Mouse (Mus musculus) liver, postnatal 0 days (tissue): Measurements from ENCODE around the gene Phldb1. TPM values are rescaled to one million over a fixed set of nuclear protein-coding genes. Genes with fewer than 3 reads are reported as not detected.

ENCODE experiments used
- ATAC-seq: fragments of 200-750 bp; cut with Nextera tagmentation; 2 replicates; pipeline ENCODE4 v1.8.0; 2017; ENCODE audit warnings: mild to moderate bottlenecking, moderate library complexity
- DNase-seq: peaks from one replicate; pipeline ENCODE4 v3.0.0-alpha.2; 2016
- H3K27ac ChIP-seq: fragments of 300-500 bp; sonication (generic); 2 replicates; pipeline ENCODE4 v1.5.1; 2014; ENCODE audit warnings: antibody characterized with exemption, moderate library complexity, mild to moderate bottlenecking, low read depth
- H3K27me3 ChIP-seq: fragments of 300-500 bp; sonication (generic); 2 replicates; pipeline ENCODE4 v1.6.1; 2014; ENCODE audit warnings: low read length, control low read depth, mixed read lengths; ENCODE audit not compliant: insufficient read depth
- H3K36me3 ChIP-seq: fragments of 300-500 bp; sonication (generic); replicated peaks from 2 replicates; pipeline ENCODE4 v1.6.1; 2014; ENCODE audit warnings: mild to moderate bottlenecking, control low read depth, low read length, moderate library complexity, mixed read lengths; ENCODE audit not compliant: insufficient read depth
- H3K4me1 ChIP-seq: fragments of 300-500 bp; sonication (generic); 2 replicates; pipeline ENCODE4 v1.6.1; 2014; ENCODE audit warnings: antibody characterized with exemption, mild to moderate bottlenecking, control low read depth; ENCODE audit not compliant: insufficient read depth
- H3K4me2 ChIP-seq: fragments of 300-500 bp; sonication (generic); 2 replicates; pipeline ENCODE4 v1.6.1; 2014; ENCODE audit warnings: low read depth, mild to moderate bottlenecking, low read length, moderate library complexity, mixed read lengths
- H3K4me3 ChIP-seq: fragments of 300-500 bp; sonication (generic); 2 replicates; pipeline ENCODE4 v1.5.1; 2014; ENCODE audit warnings: low read depth, low read length
- H3K9ac ChIP-seq: fragments of 300-500 bp; sonication (generic); replicated peaks from 2 replicates; pipeline ENCODE4 v1.6.1; 2014; ENCODE audit warnings: mild to moderate bottlenecking, moderate library complexity
- H3K9me3 ChIP-seq: fragments of 300-500 bp; sonication (generic); 2 replicates; pipeline ENCODE4 v1.6.1; 2016; ENCODE audit warnings: mild to moderate bottlenecking, control low read depth, low read length, mixed read lengths
- CTCF ChIP-seq: sonication (generic); IDR thresholded peaks from 2 replicates; pipeline ENCODE4 v1.5.1; 2016; ENCODE audit warnings: antibody characterized with exemption, low read depth
- EP300 ChIP-seq: IDR thresholded peaks from 2 replicates; pipeline ENCODE4 v1.6.1; 2016; ENCODE audit warnings: antibody characterized with exemption, low read depth, mild to moderate bottlenecking
- WGBS: fragments of 180-500 bp; shearing (Covaris S2); extraction: QIAGEN DNeasy Blood & Tissue Kit; methylation state at CpG from one replicate; pipeline ENCODE4 v1.1.7; 2014; ENCODE audit not compliant: insufficient replicate concordance; 5-methylcytosine and 5-hydroxymethylcytosine counted together
- polyA plus RNA-seq: library from polyadenylated mRNA; unstranded; fragments of >200 nt; fragmentation: Nextera tagmentation; extraction: Ambion mirVana; gene quantifications from 2 replicates; pipeline ENCODE4 v1.2.1, GENCODE M21; 2015

Gene Phldb1
- polyA plus RNA-seq, 1 experiment from 2014 or later = 2.2 TPM

- peaks cover 63% of the 10 kb centered on the region for H3K36me3 ChIP-seq
- no peak overlapping the region for H3K27ac ChIP-seq
- H3K9me3 ChIP-seq = no peaks in the 10 kb centered on the region
- 49% methylated on average over 15 of the region's 15 CpGs for WGBS
- H3K4me2 ChIP-seq = no peak overlapping the region
- H3K4me1 ChIP-seq = no peaks in the 10 kb centered on the region
- peak; percentile 23; the same call in 1 of the 2 replicates for ATAC-seq
- TF ChIP-seq CTCF (peak; percentile 24; the same call in 1 of the 2 replicates), EP300 (no peak)
- H3K4me3 ChIP-seq = no peak overlapping the region
- no peaks in the 10 kb centered on the region for H3K27me3 ChIP-seq
- no peak for DNase-seq
- H3K9ac ChIP-seq = no peak overlapping the region
Observed at GRCm38 (mm10) chr9:44637551-44638169, 97.3 kb downstream of the Phldb1 start.

Other genes with a start within 250 kb of the Phldb1 start
- 0.32 and 0.55 TPM in 2 replicates for gene Cxcr5, start 173.3 kb downstream of the Phldb1 start, polyA plus RNA-seq
- gene Ddx6, start 130.3 kb downstream of the Phldb1 start, polyA plus RNA-seq = 5.3 and 6.3 TPM in 2 replicates
- 0.94 and 1.4 TPM in 2 replicates for gene Treh, start 62.0 kb downstream of the Phldb1 start, polyA plus RNA-seq
- gene Arcn1, start 32.6 kb upstream of the Phldb1 start, polyA plus RNA-seq = 53.5 and 58.4 TPM in 2 replicates
- gene Ift46, start 32.7 kb upstream of the Phldb1 start, polyA plus RNA-seq = 23.6 and 24.5 TPM in 2 replicates
- gene Tmem25, start 64.1 kb upstream of the Phldb1 start, polyA plus RNA-seq = 5.6 and 6.0 TPM in 2 replicates
- gene Ttc36, start 67.9 kb upstream of the Phldb1 start, polyA plus RNA-seq = 588 and 688 TPM in 2 replicates
- 1.8 and 2.2 TPM in 2 replicates for gene Kmt2a, start 146.1 kb upstream of the Phldb1 start, polyA plus RNA-seq
- gene Atp5l, start 185.5 kb upstream of the Phldb1 start, polyA plus RNA-seq = 764 and 787 TPM in 2 replicates
- gene Ube4a, start 230.4 kb upstream of the Phldb1 start, polyA plus RNA-seq = 7.5 and 7.9 TPM in 2 replicates
- gene Cd3g, start 245.2 kb upstream of the Phldb1 start, polyA plus RNA-seq = 1.8 and 2.2 TPM in 2 replicates
- gene Cd3d, start 246.6 kb upstream of the Phldb1 start, polyA plus RNA-seq = 0.17 and 0.46 TPM in 2 replicates